Mouse (Mus musculus) urinary bladder, postnatal 25 days (tissue): ENCODE measurements around the gene Fras1.

ENCODE experiments used
- DNase-seq: peaks from one replicate; pipeline ENCODE4 v3.0.0; 2022; ENCODE audit warnings: low spot score

Gene Fras1

DNA sequence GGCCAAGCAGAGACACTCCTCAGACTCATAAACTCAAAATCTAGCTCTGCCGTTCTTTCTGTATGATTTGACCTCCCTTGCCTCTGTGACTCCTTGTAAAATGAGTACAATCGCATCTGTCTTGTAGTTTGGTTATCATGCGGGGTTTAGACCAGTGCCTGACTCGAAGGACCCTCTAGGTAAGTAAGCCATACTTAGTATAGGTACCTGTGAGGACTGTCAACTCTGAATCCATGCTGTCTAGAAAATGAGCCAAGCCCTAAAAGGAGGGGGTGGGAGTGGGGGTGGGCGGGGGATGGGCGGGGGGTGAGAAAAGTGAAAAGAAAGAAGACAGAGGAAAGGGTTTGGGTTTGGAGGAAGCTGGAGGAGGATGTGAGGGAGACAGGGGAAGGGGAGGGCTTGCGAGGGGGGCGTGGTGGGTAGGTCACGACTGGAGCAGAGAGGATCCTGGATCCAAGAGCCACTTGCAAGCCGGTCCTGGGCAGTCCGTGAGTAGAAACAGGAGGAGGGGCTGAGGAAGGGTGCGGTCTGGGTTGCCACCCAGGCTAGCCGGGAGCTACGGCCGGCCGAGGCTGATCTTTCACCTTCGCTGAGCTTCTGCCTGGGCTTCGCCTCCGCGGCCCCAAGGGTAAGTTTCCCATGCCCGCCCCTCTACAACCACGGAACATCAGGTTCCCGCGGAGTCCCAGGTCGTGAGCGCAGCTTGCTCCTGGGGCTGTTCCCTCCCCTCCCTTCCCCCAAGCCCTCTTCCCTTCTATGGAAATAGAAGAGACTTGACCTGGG, 419.4 kb downstream of the Fras1 start, which contains the start of gene Anxa3:
Gene Anxa3, plus strand, starts transcription at position 404 of the 783 bp plus-strand sequence.
- DNase-seq: peak; percentile 52

DNA sequence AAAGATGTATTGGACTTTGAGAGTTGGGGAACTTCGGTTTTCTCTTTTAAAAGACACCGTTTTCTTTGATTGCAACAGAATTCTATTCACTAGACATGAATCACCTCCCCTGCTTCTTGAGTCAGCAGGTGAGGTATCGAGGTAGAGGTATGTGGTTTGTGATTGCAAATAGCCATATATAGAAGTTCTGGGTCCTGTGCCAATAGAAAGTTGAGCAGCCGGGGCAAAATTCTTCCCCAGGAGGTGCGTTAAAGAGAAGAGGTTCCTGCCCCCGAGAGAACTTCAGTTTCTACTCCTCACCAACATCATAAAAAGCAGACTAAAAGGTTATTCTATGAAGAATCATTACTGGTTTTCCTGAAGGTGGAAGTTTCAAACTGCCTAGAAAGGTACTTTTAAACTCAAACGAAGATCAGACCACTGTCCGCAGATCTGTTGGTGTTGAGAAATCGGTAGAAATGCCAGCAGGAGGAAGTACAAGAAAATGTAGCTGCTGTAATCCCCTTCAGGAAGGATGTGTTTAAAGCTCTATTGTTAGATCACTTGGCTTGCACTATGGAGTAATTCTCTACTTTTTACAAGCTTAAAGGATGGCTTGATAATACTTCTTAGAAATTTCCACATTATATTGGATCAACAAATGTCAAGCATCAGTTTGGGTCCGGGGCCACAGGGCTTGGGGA, 420.3 kb downstream of the Fras1 start:
- DNase-seq: no peak

DNA sequence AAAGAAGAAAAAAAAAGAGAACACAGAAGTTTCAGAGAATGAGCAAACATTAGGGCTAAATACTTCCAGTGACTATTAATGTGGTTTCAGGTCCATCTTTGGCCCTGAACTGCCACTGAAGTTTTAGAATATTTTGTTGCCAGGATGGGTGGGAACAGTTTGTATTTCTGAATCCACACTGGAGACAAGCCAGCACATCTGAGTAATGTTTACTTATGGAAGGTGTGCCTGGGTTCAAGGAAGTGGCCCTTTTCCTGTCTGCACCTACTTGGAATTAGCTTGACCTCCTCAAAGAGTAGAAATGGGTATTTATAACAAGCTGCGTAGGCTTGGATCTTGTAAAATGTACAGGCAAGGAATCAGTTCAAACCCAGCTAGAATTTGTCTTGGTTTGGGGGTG, 422.0 kb downstream of the Fras1 start:
- DNase-seq: no peak

DNA sequence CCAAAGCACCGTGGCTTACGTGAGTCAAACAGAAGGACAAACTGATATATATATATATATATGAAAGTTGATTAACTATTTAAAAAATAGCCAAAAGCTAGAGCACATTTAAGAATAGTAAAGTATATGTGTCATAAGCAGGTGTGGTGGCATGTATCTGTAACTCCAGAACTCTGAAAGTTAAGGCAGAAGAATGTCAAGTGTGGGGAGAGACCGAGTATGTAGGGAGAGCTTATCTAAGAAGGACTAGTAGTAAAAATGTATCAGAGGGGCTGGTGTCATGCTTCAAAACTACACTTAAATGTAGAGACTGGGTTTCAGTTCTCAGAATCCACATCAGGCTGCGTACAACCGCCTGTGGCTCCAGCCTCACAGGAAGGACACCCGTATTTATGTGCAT, 423.7 kb downstream of the Fras1 start:
- no peak for DNase-seq

DNA sequence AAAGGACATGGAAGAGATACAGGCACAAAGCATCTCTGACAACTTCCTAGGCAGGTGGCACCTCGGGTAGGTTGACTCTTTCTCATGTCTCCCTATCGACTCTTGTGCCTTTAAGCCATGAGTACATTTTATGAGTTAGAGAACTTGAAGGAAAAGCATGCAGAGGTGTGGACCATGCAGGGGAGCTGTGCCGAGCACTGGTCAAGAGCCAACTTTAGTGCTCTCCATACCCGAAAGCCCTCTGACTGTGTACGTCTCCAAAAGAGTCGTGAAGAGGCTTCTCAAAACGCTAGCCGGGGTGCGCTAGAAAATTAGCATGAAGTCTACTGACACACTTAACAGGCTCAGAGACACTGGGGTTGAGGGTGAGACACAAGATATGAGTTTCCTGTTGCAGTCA, 425.4 kb downstream of the Fras1 start:
- DNase-seq: no peak

DNA sequence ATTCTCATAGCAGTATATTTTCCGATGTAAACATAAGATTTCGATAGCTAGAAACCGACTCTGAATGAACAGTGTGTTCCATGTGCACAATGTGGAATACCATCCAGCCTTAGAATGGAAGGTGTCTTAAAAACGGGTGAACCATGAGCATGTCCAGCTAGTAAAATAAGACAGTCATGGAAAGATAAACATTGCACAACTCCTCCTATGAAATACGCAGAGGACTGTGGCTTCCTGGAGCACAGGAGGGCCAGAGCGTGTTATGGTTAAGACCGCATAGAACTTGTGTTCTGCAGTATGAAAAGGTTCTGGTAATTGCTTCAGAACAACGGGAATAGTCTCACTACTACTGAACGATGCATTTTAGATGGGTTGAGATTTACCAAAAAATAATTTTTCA, 426.2 kb downstream of the Fras1 start:
- no peak for DNase-seq

DNA sequence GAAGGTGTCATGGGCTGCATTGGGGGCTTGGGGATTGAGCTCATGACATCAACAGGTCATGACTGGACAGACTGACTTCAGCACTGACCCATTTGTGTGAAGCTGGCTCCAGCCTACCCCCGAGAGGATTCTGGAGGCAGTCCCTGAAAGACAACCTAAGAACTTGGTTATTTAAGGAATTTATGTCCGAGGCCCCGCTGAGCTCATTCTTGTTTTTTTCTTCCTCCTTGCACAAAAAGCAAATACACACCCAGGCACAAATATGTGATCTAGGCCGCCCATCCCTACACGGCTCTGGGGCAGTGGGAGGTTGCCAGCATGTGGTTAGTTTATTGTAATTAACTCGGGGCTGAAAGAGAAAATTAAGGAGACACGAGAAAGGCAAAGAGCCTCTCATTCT, 428.4 kb downstream of the Fras1 start:
- no peak for DNase-seq

DNA sequence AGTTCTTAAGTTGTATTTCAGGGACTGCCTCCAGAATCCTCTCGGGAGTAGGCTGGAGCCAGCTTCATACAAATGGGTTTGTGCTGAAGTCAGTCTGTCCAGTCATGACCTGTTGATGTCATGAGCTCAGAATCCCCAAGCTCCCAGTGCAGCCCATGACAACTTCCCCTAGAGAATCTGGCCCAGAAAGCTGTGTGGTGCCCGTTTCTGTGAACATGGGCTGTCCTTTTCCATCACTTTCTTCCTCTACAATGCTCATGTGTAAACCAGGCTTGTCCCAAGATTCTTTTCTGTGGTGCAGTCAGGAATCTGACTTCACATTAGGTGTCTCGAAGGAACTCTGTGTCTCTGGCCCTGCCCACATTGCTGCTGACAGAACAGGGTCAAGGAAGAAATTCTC, 429.3 kb downstream of the Fras1 start:
- peak; percentile 34 for DNase-seq

DNA sequence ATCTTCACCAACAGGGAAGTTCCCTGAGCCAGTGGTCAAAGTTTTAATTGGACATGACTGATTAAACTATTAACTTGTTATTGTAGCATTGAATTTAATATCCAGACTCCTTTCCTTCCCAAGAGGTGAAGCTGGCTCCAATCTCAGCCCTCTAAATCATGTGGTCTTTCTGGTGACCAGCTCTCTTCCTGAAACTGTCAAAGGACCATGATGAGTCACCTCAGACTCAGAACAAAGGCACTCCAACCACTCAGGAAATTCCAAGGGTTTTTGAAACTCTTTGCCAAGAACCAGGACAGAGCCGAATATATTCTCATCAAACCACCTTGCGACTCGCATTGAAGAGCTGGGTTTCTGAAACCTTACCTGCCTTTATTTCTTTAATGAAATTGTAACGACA, 430.5 kb downstream of the Fras1 start:
- no peak for DNase-seq

DNA sequence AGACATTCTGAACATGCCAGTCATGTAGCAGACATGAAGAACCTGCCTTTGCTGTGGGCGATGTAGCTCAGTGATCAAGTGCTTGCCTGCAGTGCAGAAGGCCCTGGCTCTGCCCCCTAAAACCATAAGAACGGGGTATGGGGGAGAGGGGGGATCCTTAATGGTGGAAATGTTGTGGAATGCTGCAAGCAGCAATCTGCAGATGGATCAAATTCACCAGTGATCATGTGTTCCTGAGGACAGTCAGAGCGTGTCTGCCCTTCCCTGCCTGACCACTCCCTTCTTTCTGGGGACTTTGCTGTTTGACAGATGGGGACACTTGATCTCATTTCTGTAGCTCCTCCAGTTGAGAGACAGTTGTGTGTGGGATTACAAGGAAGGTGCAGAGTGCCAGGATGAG, 431.1 kb downstream of the Fras1 start:
- DNase-seq: no peak

DNA sequence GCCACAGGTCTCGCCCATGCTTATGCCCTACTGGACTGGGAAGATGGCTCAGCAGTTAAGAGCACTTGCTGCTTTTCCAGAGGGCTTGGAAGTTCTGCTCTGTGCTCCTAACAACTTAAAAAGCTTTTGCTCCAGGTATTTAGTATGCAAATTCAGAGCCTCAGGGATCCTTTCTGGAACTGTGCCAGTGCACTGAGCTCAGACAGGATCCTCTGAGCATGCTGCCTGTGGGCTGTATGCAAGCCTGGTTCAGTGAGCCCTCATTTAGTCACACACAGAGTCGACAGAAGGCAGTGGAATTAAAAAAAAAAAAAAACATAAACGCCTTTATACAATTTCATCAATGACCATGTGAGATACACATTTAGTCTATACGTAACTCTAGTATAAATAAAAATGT, 436.9 kb downstream of the Fras1 start:
- DNase-seq: no peak

DNA sequence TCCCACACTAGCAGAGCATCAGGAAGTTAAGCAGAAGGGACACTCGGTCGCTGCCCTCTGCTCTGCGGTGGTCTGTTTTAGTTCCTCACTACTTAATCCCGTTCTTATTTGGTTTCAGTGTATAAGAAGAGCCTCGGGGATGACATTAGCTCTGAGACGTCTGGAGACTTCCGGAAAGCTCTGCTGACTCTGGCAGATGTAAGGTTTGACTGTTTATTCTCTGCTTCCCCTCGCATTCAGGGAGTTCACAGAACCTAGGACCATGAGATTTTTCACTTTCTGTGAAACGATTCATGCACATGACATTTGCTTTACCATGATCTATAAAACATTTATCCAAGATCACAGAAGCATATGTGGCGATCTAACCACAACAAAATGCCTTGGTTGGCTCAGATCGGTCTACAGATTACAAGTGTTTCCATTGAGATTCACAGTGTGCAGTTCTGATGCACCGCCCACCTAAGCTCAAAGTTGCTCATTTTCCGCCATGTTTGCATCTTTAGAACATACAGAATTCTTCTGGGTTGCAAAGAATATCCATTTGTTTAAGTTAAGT, 451.1 kb downstream of the Fras1 start:
- DNase-seq: no peak

DNA sequence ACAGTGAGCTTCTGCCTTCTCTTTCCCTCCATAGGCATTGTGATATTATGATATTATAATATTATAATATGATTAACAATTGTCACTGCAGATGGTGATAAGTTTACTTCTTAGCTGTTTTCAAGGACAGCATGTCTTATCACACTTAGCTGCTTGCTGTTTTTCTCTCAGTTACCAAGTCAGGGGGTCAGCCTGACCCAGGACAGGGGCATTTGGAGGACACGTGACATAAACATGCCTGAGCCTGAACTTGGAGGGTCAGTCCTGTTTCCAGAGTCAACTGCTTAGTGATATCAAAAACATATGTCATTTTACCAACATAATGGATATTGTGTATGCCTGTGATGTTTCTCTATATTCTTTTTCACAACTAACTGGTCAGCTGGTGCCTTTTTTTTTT, 453.4 kb downstream of the Fras1 start:
- no peak for DNase-seq
